Mouse (Mus musculus): Measurements from ENCODE around the gene Hist1h3f. TPM values are rescaled to one million over a fixed set of nuclear protein-coding genes. Genes with fewer than 3 reads are reported as not detected.

Gene Hist1h3f
- not detected for polyA plus RNA-seq (2014; fragmentation: Illumina TruSeq; extraction: RNeasy Lipid Tissue Mini Kit (QIAGEN cat#74804); ENCODE audit: low read depth, low replicate concordance)

GRCm38 (mm10) chr13:23543965-23544786 is at the start of gene Hist1h3f:
TSS of gene Hist1h3f (plus strand) at chr13:23544052.

GRCm38 (mm10) chr13:23530901-23531875 is 12.7 kb upstream of the Hist1h3f start, which contains the start of gene Hist1h4h:
TSS of gene Hist1h4h (plus strand) at chr13:23531050.

DNA sequence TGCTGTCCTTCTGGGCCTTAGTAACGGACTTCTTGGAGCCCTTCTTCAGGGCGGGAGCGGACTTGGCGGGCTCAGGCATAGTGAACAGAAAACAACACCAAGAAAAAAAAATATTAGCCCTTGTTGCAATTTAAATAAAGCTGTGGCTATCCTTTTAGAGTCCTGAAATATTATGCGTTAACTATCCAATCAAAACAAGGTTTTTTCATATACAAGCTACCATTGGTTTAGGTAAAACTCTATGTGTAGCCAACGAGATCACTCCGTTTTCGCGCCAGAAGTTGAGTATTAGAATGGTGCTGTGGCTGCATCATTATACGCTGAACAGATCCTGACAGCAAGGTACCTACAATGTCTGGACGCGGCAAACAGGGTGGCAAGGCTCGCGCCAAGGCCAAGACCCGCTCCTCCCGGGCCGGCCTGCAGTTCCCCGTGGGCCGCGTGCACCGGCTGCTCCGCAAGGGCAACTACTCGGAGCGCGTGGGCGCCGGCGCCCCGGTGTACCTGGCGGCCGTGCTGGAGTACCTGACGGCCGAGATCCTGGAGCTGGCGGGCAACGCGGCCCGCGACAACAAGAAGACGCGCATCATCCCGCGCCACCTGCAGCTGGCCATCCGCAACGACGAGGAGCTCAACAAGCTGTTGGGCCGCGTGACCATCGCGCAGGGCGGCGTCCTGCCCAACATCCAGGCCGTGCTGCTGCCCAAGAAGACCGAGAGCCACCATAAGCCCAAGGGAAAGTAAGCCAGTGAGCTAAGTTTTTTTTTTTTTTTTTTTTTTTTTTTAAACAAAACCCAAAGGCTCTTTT is 10.1 kb upstream of the Hist1h3f start, which contains the start of gene Hist1h2af:
TSS of gene Hist1h2af (plus strand) at position 347 of the 808 bp plus-strand sequence.

GRCm38 (mm10) chr13:23535137-23536075 is 8.4 kb upstream of the Hist1h3f start, which contains the start of gene Hist1h3g:
TSS of gene Hist1h3g (plus strand) at chr13:23535422.

GRCm38 (mm10) chr13:23542999-23543607 is 749 bp upstream of the Hist1h3f start, which contains the start of gene Hist1h2bh:
TSS of gene Hist1h2bh (minus strand) at chr13:23543392.

GRCm38 (mm10) chr13:23551146-23551834 is 7.4 kb downstream of the Hist1h3f start, which contains the start of gene Hist1h4f:
TSS of gene Hist1h4f (minus strand) at chr13:23551648.

GRCm38 (mm10) chr13:23552962-23553361 is 9.1 kb downstream of the Hist1h3f start, which contains the start of gene Hist1h1d:
TSS of gene Hist1h1d (plus strand) at chr13:23553262.

GRCm38 (mm10) chr13:23561883-23562659 is 18.2 kb downstream of the Hist1h3f start, which contains the start of gene Hist1h3e:
TSS of gene Hist1h3e (minus strand) at chr13:23562369.

DNA sequence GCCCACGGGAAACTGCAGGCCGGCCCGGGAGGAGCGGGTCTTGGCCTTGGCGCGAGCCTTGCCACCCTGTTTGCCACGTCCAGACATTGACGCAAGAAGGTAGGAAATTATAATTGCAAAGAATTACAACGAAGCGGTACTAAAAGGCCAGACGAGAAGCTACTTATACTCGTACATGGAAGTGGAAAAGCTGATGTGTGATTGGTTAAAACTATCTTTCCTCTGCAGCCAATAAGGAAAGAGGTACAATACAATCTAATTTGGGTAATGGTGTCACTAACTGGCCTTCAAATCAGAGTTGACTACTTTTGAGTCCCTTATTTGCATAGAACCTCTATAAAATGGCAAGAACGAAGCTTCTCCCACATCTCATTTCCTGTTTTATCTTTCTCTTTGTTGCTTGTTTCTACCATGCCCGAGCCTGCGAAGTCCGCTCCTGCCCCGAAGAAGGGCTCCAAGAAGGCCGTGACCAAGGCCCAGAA is 27.2 kb downstream of the Hist1h3f start, which contains the start of the genes Hist1h2ae and Hist1h2bg:
TSS of gene Hist1h2ae (minus strand) at position 199 of the 482 bp plus-strand sequence.
TSS of gene Hist1h2bg (plus strand) at position 375 of the 482 bp plus-strand sequence.

GRCm38 (mm10) chr13:23573898-23574524 is 30.2 kb downstream of the Hist1h3f start, which contains the start of the genes Hist1h2bf and Hist1h2ad:
TSS of gene Hist1h2bf (minus strand) at chr13:23574196.
TSS of gene Hist1h2ad (plus strand) at chr13:23574381.

GRCm38 (mm10) chr13:23575271-23575851 is 31.5 kb downstream of the Hist1h3f start, which contains the start of gene Hist1h3d:
TSS of gene Hist1h3d (plus strand) at chr13:23575763.

DNA sequence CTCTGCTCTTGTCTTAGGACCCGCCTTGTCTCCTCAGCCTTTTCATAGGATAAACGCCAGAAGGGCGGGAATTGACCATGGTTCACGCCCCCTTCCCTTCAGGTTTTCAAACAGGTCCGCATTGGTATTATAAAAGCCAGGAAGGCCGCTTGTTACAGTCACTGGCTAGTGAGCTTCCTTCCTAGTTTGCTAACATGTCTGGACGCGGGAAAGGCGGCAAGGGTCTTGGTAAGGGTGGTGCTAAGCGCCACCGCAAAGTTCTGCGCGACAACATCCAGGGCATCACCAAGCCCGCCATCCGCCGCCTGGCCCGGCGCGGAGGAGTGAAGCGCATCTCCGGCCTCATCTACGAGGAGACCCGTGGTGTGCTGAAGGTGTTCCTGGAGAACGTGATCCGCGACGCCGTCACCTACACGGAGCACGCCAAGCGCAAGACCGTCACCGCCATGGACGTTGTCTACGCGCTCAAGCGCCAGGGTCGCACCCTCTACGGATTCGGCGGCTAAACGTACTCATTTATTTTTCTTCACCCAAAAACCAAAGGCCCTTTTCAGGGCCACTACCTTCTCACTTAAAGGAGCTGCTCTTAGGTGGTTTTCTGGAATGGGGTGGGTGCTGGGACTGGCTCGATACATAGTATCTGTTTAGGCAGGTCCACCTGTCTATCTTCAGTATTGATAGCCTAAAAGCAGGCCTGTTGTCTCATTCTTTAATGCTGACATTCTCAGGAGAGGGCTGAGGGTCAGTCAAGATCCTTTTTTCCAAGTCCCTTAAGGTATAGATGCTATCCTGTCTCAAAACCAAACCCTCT is 37.8 kb downstream of the Hist1h3f start, which contains the start of gene Hist1h4d:
TSS of gene Hist1h4d (plus strand) at position 191 of the 811 bp plus-strand sequence.

All from liver, adult 10 weeks (tissue).